Mouse (Mus musculus): ENCODE measurements around the gene Sort1. TPM values are rescaled to one million over a fixed set of nuclear protein-coding genes. Genes with fewer than 3 reads are reported as not detected.
"Not testable (repeated sequence)": the region's sequence is repeated elsewhere in the genome, so short reads cannot be mapped to it uniquely, and the experiment has no call there.

The Sort1 gene
- total RNA-seq (2021) = 10 to 100 TPM; 57.0 to 59.6 TPM
- long read RNA-seq, experiment 1, full-length matches to known transcripts = 14 of 51 reads
- long read RNA-seq, experiment 1, partial matches to known transcripts = 9 of 51 reads
- long read RNA-seq, experiment 1, other reads (novel, unspliced or antisense) = 28 of 51 reads
- long read RNA-seq, experiment 2, full-length matches to known transcripts = 18 of 55 reads
- long read RNA-seq, experiment 2, partial matches to known transcripts = 5 of 55 reads
- long read RNA-seq, experiment 2, other reads (novel, unspliced or antisense) = 32 of 55 reads

DNA sequence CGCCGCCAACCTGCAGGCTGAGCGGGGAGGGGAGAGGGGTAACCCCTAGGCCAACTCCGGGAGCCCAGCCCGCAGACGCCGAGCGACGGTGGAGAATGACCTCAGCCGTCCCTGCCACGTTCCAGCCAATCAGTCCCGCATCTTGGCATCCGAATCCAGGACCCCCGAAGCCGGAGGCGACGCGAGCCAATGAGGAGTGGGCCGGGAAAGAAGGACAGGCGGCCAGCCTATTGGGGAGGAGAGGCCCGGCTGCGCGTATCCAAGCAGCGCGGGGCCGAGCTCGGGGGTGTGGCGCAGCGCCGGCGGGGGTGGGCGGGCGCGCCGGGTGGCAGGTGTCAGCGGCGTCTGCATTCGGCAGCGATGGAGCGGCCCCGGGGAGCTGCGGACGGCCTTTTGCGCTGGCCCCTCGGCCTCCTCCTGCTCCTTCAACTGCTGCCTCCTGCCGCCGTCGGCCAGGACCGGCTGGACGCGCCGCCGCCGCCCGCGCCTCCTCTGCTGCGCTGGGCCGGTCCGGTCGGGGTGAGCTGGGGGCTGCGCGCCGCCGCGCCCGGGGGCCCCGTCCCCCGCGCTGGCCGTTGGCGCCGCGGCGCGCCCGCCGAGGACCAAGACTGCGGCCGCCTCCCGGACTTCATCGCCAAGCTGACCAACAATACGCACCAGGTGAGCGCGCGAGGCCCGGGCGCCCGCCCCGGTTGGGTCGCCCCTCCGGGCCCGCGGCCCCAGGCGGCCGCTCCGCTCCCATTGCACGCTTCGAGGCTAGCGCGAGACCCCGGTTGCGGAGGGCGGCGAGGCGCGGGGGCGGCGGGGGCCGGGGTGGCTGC is at the start of gene Sort1:
TSS of gene Sort1 (plus strand) at position 302 of the 821 bp plus-strand sequence.
- DNase-seq = peak; percentile 82

DNA sequence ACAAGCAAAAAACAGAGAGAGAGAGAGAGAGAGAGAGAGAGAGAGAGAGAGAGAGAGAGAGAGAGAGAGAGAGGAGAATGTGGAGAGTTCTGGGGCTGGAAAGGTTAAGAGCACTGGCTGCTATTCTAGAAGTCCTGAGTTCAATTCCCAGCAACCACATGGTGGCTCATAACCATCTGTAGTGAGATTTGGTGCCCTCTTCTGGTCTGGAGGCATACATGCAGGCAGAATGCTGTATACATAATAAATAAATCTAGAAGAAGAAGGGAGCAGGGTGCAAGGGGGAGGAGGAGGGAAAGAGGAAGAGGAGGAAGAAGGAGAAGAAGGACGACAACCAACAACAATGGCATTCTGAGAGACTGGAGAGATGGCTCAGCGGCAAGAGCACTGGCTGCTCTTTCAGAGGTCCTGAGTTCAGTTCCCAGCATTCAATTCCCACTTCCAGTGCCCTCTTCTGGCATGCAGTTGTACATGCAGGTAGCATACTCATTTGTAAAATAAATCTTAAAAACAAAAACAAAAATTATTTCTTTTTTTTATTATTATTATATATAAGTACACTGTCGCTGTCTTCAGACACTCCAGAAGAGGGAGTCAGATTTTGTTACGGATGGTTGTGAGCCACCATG is 46.3 kb upstream of the Sort1 start:
- DNase-seq = not testable (repeated sequence)

DNA sequence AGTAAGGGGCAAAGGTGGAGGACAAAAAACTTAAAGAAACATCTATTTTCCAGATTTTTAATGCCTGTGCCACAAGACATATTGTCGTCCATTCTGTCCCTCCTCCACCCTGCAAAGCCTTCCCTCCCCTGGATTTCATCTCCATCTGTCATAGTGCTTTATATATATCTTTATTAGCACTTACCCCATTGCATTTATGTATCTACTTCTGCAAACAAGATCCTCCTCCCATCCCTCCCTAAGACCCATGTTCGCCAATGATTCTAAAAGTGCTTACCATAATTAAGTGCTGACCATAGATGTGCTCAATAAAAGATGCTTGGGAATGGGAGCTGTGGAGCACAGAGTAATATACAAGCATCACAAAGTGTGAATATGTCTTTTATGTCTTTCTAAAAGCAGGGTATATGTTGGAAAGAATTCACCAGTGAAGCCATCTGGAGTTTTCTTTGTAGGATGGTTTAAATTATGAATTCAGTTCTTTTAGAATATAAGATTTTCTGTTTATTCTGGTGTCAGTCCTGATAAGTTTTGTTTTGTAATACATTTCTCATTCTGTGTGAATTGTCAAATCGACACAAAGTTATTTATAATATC is 42.5 kb upstream of the Sort1 start:
- DNase-seq = no peak

DNA sequence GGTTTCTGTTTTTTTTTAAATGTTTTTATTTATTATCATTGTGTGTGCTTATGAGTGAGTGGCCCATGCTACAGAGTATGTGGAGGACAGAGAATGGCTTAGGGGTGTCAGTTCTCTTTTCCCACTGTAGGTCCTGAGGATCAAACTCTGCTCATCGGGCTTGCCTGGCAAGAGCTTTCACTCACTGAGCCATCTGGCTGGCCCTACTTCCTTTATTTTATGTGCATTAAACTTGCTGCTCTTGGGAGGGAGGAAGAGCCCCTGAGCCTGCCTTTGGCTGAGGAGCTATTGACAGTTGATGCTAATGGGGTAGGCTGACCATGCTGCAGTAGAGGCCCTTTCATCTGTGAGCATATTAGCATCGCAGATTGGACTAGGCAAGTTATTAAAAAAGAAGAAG is 37.0 kb upstream of the Sort1 start:
- DNase-seq = no peak

DNA sequence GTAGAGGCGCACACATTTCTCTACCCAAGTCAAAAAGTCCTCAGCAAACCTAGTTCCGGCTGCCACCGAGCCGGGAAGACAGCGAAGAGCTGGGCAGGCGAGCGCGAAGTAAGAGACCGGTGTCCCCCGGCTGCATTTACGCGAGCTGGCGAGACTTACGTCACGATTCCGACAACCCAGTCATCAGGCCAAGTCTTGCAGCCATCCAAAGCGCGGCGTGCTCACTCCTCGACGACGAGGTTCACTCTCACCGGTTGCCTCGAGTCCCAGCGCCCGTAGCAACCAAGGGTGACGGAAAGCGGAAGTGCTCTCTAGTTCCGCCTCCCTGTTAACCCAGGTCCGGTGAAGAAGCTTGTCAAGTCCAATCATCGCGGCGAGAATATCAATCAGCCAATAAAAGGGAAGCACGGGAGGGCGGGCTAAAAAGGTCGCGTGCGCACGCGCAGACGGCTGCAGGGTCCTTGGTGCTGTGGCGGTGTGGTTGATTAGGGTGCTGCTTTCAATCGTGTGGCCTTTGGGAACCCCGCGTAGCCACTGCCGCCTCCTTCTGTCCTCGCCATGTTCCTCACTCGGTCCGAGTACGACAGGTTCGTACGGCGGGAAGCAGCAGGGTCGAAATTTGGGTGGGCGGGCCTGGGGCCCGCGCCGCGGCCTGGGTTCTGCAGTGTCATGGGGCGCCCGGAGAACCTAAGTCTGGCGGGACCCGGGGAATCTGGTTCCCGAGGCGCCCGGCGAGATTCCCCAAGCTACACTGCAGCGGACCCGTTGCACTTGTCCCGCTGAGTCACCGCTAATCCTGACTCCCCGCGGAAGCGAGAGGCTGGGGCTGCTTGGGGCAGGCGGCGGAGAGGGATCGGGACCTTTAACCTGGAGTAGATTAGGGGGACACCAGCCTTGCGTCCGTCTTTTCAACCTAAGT is 26.9 kb upstream of the Sort1 start, which contains the start of gene Psma5:
TSS of gene Psma5 (plus strand) at position 208 of the 919 bp plus-strand sequence.
- DNase-seq = peak; percentile 95

DNA sequence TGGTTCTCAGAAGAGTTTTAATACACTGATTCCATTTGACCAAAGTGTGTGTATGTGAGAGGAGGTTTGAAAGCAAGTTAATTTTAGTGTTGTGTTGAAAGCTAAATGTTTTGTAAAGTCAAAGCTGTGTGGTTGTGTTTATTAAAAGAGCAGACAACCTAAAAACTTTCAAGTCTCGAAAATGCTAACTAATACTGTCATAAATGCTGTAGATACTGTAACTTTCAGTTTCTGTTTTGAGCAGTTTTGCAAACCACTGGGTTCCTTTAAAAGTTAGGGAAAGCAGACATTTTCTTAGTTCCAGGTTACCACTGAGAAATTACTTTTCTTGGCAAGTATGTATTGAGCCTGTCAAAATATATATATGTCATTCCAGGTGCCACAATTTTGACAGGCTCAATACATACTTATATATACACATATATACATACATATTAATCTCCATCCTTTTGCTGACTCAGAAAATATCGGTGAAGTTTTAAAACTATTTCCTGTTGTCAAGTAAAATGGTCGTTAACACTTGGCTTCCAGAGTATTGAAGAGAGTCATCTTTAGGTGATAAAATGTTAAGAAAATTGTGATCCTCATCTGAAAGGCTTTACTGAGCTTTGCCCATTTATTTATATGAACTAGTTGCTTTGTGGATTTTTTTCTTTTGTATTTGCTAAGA is 25.9 kb upstream of the Sort1 start:
- no peak for DNase-seq

DNA sequence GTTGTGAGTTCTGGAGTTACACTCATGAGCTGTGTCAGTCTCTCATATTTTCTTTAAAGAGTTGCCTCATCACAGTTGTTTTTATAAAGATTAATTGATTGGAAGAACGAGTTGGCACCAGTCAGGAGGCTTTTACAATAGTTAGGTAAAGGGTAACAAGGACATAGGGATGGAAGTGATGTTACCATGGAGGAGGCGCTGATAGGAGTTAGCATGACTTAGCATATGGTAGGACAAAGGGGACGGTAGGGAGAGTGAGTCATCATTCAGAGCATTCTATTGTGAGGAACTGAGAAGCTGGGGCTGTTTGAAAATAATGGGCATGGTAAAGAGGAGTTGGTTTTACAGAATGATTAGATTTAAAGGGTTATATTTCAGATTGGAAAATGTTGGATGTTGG is 24.6 kb upstream of the Sort1 start:
- no peak for DNase-seq

DNA sequence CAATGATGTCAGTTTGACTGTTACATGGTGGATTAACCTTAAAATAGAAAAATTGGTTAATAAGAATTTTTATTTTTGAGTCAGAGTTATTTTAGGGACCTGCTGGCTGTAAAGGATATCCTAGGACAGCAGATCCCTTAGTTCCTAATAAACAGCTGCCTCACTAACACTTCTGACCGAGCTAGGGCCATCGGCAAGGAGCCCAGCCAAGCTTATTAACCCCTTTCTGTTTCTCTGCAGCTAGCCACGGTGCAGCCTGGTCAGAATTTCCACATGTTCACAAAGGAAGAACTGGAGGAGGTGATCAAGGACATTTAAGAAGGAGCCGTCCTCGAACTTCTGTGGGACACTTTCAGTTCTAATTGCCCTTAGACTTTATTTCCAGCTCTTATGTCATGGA is 4.4 kb upstream of the Sort1 start:
- DNase-seq = peak; percentile 30

DNA sequence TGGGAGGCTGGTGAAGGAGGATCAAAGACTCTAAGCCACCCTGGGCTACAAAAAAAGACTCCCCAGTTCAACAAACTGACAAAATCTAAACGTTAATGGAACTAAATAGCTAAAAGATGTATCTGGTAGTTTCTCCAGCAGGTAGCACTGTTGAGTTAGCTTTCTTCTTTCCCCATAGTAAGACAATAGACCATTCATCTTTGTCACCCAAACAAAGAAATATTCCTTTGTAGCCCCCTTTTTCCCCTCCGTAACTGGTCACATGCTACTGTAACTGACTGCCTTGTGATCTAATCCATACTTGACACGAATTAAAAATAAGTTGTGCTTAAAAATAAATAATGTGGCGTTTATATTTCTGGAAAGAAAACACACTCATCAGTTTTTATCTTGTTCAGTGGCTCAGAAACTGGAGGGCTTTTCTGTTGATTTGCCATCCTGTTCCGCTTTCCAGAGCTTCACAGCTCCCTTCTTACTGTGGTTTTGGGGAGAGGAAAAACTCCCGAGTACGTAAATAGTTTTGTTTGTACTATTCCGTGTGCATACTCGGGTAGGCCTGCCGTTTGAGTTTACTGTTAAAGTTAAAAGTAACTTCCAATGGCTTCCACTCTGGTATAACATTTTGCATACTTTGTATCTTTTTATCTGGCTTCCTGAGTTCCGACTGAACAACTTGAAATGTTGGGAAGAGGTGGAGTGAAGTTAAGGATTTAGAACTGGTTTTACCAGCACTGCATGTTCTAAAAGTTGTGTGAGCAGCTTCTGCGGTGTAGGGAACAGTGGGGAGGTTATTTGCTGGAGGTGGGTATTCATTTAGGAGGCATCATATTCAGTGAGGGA is 1.3 kb upstream of the Sort1 start:
- DNase-seq = no peak

DNA sequence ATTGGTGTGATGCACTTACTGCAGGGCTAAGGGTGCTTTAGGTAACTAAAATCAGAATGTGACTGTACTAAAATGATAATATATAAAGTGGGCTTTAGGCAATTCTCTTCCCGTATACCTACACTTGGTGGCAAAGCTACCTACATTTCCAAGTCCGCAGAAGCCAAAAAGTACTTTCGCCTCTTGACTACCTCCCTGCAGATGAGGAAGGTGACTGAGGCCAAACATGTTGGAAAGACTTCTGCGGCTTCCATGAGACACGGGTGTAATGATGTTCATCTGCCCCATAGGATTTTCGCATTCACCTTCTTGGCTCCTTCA is 681 bp upstream of the Sort1 start:
- DNase-seq = no peak

DNA sequence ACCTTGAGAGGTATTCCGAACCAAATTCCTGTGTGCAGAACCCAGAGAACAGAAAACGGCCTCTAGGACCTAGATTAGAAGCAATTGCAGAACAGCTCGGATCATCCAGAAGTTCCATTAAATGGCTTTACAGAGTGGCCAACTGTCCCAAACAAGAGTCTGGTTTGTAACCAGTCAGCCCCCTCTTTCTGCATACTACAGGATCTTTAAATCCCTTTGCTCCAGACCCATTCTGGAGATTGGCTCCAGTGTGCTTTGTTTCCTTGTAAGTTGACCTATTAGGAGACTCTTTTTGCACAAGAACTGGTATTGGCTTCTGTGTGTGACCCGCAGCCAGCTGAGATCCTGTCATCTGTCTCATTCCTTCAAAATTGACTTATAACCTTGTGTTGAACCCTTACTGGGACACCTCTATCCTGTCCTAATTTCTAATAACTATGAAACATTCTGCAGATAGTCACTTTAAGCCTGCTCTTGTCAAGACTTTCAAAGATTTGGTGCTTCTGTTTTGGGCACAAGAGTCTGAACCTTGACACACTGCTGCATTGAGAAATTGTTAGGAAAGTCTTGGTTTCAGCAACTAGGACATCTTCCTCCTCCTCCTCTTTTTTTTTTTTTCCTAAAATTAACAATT is 1.3 kb downstream of the Sort1 start:
- DNase-seq = no peak

DNA sequence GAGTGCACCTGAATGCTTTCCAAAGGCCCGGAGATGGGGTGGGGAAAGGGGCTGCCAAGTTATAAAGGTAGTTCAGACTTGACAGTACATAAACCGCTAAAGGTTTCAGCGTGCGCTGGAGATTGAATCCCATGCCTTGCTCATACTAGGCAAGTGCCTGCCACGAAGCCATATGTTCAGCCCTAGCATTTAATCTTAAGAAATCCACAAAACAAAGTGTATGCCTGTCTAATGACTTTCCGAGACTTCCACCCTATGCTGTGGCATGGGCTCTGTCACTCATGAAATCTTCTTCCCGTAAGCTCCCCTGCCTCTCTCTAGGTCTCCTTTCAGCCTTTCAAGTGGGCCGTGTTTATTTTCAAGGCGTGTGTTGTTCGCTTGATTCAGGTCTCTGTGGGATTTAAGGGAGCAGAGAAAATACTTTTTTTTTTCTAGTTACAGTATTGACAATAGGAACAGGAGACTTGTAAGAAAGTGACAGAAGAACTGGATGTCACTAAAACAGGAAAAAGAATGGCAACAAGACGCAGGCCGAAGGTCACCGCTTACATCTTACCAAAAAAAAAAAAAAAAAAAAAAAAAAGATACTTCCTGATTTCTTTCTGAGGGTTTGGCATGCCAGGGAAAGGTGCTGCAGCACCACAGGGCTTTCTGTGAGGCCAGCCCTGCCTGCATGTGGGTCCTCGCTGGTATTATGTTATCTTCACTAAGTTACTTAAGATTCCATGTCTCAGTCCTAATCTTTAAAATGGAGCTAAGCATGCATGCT is 3.0 kb downstream of the Sort1 start:
- no peak for DNase-seq

DNA sequence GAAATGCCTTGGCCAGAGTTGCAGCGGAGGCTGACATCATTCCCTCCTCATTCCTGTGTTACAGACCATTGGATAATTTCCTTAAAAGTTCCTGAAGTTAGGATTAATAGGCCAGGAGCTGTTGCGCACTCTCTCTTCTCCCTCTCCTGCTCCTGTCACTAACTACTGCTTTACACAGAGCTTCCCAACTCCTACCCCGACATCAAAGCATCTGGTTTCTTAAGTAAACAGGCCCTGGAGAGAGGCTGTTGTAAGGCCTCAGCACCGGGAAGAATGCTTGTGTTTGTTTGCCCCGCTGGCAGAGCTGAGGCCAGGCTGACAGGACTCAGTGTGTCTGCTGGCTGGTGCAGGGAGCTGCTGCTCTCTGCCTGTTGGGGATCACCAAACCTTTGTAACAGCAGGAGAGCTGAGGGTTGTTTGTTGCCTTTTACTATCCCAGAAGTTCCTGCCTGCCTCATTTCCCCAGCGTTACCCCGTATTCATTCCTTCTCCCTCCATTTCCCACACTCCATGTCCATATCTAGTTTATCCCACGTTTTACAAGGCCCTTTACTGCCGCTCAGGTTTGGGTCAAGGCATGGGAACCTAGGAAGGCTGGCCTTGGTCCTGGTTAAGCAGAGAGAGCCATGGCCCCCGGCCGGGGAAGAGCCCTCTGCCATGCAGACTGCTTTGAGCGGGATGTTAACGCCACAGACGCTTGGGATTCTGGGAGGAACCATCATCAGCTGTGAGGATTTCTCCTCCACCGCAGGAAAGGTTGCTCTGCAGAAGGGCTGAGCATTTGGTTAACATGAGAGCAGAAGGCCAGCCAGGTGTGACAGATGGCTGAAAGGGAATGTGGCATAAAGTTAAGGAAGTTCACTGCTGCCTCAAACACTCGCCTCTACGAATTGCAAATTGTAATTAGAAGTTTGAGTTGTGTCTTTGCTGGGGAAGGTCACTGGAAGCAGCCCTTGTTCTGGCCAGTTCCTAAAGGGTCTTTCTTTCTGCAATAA is 4.2 kb downstream of the Sort1 start:
- no peak for DNase-seq

DNA sequence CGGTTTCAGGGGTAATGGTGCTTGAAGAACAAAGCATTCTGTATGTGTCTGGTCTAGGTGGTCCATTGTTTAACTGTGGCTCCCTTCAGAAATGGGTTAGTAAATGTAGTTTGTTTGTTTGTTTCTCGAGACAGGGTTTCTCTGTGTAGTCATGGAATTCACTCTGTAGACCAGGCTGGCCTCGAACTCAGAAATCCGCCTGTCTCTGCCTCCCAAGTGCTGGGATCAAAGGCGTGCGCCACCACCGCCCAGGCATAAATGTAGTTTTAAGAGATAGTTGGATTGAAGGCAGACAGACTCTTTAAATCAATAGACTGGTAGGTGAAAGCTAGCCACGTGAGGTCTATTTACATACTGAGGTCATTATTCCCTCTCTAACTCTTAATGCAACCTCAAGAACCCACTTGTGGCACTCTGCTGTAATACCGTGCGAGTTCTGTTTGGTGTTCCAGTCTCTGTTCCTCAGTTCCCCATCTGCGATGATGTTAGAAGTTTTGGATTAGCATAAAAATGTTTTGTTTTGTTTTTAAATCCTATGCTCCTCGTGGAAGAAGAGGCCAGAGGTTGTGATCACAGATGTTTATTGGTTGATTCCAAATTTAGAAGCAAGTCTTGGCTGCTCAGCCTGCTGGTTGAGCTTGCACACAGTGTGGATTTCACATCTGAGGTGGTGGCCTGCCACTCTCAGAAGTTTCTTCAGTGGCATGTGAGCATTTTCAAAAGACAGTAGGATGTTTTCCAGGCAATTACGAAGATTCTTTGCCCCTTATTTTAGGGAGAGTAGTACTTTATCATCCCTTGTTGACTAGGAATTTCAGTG is 5.6 kb downstream of the Sort1 start:
- no peak for DNase-seq

DNA sequence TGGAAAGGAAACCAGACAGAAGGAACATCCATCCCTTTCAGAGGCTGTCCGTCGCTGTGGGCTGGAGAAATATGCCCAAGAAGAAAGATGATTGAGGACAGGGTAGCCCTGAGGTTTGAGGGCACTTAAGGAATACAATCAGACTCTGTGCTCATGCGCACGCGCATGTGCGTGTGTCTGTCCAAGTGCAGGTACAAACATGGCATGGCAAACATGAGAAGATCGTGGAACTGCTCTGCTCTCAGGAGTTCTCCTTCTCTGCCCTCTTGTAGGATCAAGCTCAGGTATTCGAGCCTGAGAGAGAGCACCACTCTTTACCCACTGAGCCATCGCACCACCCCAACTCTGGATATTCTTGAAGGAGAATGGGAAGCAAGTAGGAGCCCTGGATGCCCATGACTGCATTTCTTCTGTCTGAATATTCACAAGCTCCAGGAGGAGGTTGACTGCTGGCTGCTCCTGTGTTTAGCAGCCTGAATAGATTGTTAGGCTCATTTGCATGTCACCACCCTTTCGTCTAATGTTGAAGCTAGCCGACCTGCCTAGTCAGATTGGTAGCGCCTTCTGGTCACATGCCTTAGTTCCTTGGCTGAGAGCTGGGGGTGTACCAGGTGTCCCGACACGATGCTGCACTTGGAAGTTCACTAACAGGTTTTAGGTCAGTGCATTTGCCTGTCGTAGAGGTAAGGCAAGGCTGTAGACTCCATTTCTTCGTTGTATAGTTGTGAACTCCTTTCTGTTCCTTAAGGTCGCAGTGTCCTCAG is 7.3 kb downstream of the Sort1 start:
- DNase-seq = no peak

DNA sequence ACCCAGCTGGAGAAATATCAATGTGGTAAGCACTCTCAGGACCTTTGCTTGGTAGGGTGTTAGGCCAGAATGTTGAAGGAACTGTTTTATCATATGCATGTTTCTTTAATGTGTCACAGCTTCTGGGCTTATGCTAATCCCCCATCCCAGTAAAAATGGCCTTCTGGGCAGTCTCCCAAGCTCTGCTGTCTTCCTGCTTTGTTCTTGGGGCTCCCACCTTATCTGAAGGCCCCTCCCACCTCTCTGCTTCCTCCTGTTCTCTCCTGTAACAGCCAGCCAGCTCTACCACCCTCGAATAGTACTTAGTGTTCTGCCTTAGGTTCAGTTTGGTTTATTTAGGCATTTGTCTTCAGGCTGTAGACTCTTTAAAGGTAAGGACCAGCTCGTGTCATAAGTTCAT is 10.5 kb downstream of the Sort1 start:
- no peak for DNase-seq
